Mouse (Mus musculus): ENCODE data around the gene Ppp1r3f.

GRCm38 (mm10) chrX:7604879-7605574 is 30.9 kb upstream of the Ppp1r3f start, which contains the start of gene Ccdc22:
- TF ChIP-seq HCFC1 (IDR thresholded peaks at IDR 0.05; ENCODE audit: borderline replicate concordance, insufficient read depth, low read length) (peak; percentile 97), ZNF384 (IDR thresholded peaks at IDR 0.05; ENCODE audit: low read depth, low read length) (peak; percentile 50; the same call in 1 of the 2 replicates), ZC3H11A (IDR thresholded peaks at IDR 0.05; ENCODE audit: borderline replicate concordance, low read depth, low read length) (no peak), CHD2 (IDR thresholded peaks at IDR 0.05; ENCODE audit: low read depth, low read length) (no peak), MAFK (IDR thresholded peaks at IDR 0.05; ENCODE audit: insufficient read depth, low read depth, low read length) (no peak)

All from ES-E14 (cell line).